Mouse (Mus musculus) cerebellum, postnatal 14 days (tissue): ENCODE measurements at regions not wholly inside any gene's neighbourhood (a gene's known extent, or its start where the extent isn't known, plus 50 kb on each side); places are given as distances from the start of the nearest gene placed in this dataset.

ENCODE experiments used
- DNase-seq, 2 experiments: peaks; one replicate each; pipeline ENCODE4 v3.0.0; 2021; ENCODE audit warnings: mixed read lengths in 2 of 2

DNA sequence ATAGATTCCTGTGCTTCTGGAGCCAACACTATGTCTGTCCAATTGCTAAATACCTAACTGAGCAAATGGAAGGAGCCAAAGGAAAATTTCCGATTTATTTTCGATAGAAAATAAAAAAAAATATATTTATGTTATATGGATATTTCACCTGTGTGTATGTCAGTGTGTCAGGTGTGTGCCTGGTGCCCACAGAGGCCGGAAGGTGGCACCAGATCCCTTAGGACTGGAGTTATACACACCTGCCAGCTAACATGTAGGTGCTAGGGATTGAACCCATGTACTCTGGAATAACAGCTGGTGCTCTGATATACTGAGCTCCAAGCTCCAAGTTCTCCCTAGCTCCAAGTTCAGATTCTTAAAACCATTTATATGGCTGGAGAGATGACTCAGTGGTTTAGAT is 79.0 kb downstream of the Mfsd1 start:
- DNase-seq, result no peak

DNA sequence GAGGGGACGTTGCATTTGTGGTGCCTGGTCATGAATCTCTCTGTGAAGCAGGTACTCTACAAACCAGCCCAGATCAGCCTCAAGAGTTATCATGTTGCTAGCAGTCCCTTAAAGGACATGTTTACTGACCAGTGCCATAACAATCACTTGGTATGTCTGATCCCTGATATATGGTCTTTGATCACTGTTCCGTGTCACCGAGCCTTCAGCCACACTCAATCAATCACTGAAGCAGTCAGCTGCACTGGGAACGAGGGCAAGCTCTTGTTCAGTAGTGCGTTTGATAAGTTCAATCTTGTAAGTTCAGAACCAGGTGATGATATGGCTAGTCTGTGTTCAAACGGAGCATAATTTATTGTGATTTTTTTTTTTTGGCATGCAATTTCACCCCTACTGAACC is 126.8 kb downstream of the Mfsd1 start:
- no peak for DNase-seq

DNA sequence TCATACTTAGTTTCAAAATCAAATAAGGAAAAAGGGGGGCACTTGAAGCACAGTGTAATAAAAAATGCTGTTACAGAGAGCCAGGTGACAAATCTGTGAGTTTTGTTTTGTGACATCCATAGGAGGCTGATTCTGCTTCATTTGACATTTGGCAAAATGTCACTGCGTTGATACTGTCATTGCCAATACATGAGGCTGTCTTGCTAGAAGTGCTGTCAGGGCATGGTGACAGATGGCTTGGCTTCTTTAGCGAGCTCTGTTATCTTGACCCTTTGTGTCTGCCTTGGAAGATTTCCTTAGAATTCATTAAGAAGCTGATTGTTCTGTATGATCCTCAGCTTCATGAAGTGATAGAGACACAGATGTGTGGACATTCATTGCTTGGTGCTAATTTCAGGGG is 129.2 kb downstream of the Mfsd1 start:
- DNase-seq, result peak; percentile 70 to 87

DNA sequence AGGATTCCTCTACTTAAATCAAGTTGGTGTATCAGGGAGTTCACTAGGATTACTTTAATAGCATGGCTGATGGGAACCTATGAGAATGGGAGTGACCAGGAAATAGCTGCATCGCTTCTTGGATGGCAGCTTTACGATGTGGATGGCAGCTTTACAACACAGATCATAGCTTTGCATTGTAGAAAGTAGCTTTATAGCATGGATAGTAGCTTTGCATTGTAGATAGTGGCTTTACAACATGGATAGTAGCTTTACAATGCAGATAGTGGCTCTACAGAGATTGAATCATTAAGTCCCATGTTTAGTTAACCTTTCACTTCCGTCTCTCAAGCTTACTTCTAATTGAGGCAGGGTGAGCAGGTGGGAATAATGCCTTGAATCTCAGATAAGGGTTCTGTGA is 149.4 kb downstream of the Mfsd1 start:
- no peak for DNase-seq

DNA sequence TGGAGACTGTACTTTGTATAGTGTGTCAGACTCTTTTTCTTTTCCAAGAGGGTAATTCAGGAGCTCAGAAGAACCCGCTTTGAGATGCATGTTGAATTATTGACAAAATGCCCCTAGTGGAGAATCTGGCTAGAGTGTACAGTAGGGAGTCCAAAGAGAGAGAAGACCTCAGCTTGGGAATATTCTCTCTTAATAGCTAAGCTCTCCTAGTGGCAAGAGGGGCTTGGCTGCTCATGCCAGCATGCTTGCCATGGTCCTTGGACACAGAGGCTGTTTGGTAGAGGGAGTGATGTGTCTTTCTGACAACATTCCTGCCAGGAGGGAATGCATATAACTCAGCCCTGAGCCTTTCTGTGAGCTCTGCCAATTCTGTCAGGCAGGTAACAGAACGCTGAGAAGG is 150.3 kb downstream of the Mfsd1 start:
- DNase-seq, result peak; percentile 5 to 42

DNA sequence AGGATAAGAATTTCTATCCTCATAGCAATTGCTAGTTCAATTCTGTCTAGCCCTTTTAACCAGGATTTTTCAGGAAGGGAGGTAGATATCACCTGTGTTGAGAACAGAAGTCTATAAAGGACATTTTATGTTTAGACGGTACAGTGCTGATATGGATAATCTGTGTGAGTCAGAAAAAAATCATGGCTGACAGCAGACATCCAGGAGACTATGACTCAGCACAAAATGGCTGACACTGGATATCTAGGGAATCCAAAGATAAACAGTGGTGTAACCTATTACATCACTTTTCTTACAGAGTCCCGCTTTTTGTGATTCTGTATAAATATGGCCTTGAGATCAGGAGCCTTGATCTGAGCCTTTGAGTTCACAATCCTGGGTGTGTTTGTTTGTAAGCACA is 137.8 kb upstream of the Iqcj start:
- DNase-seq, result no peak

DNA sequence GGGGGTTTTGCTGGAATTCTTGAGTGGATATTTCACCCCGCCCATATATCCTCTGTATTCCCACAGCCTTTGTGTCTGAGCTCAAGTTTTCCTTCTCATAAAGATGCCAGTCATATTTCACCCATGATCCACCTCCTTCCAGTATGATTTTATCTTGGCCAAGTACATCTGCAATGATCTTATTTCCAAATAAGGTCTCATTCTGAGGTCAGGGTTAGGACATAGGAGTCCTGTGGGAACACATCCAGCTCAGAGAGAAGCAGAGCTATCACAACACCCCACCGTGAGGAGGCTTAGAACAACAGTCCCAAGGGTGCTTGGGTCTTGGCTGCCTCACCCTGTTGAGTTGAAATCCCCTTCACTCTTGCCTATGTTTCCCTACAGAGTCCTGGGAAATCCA is 123.4 kb upstream of the Iqcj start:
- no peak for DNase-seq

DNA sequence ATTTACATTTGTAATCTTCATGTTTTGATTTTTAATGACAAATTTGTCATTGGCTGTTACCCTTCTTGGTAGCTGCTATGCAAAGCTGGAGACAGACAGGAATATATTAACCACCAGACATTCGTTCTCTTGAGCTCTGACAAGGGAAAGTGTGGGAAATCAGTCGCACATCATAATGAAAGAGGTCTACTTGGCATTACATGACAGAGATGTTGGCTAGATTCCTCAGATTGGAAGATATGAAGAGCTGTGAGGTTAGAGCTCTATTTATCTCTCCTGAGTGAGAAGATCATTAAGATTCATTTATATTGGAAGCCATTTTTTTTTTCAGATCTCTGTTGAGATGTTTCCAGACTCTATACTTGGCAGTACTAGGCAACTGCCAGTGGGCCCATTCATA is 118.6 kb upstream of the Iqcj start:
- DNase-seq, result no peak

DNA sequence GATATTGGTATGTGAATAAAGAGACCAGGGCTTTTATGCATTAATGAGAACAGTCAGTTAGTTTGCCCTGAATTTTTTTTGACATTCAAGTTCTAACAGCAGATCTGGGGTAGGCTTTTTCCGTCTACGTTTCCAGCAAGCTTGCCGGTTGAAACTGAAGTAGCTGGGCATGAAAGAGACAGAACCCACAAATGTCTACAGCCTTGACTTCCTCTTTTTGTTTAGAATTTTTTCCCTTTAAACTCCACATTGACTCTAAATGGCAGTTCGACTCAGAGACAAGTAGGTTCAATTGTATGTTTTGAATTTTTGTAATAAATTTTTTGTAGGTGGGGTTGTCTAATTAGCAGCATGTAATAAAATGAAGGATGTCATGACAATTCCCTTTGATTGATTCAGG is 109.8 kb upstream of the Iqcj start:
- no peak for DNase-seq

DNA sequence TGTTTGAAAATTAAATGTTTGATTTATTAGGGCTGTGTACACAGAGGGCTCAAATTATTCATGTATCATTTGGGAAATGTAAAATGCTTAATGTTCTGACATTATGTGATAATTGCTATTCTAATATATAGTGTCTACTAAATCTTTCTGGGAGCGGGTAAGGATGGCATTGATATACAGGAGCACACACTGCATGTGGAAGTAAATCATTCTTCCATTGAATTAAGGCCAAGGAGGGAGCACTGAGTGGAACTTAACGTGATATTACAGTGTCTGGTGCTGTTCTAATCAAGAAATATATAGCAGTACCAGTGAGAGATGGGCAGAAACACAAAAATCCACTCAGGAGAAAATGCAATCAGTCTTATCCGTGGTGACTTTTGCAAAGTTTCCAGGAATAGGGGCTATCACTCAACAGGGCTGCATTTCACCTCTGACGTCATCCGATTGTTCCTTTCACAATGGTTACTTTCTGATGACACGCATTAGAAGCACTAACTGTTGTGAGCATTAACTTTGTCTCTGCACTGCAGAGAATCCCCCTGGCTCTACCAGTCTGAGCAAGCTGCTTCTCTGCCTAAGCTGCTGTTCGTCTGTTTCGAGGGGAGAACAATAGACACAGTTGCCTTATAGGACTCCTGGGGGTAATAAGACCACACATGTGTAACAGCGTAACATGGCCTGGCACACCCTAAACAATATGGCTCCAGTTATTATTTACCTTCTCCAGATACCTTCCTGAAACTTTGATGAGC is 85.0 kb upstream of the Iqcj start:
- DNase-seq, result no peak

DNA sequence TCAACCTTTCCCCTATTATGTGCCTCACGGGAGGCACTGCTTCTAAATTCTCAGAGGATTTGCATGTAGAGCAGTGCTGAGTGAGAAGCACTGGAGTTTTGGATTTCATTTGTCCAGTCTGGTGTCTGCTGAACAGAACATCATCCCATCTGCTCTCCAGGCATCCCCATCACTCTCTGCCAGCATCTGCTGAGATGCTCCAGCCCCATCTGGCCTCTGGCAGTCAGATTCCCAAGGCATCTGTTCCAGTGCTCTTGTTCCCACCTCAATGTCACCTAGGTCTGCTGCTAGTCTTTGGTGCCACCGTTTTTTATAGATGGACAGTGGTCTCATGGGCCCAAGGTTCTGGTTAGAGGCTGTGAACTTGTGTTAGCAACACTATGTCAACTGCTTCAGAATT is 63.9 kb upstream of the Iqcj start:
- DNase-seq, result peak; percentile 33 to 43

DNA sequence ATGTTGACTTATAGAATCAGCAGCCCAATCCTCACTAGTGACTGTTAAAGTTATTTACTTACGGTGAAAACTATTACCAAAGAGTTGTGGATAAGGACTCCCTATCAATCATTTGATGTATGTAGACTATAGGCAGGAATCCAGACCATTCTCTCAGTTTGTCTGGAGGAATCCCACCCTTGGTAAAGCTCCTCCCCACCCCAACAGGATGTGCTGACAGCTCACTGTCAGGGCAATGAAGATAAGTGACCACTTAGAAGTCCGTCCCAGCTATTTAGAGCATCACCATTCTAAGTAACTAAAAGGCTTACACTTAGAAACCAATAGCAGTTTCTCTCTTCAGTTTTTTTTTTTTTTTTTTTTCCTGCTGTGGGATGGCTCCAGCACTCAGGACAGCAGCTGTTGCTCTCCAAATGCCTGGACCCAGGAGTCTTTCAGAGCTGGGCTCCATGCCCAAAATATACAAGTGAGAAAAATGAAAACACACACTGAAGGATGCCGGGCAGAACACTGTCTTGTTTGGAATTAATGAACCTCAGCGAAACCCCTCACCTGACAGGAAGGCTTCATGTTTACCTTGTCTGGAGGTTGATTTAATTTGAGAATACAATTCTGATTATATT is 58.9 kb upstream of the Iqcj start:
- peak; percentile 62 to 66 for DNase-seq
